Mouse (Mus musculus) liver, postnatal 0 days (tissue): ENCODE data around the gene Uhrf1. TPM values are rescaled to one million over a fixed set of nuclear protein-coding genes. Genes with fewer than 3 reads are reported as not detected.

ENCODE experiments used
- ATAC-seq: fragments of 200-750 bp; cut with Nextera tagmentation; 2 replicates; pipeline ENCODE4 v1.8.0; 2017; ENCODE audit warnings: mild to moderate bottlenecking, moderate library complexity
- DNase-seq: peaks from one replicate; pipeline ENCODE4 v3.0.0-alpha.2; 2016
- H3K27ac ChIP-seq: fragments of 300-500 bp; sonication (generic); 2 replicates; pipeline ENCODE4 v1.5.1; 2014; ENCODE audit warnings: antibody characterized with exemption, moderate library complexity, mild to moderate bottlenecking, low read depth
- H3K27me3 ChIP-seq: fragments of 300-500 bp; sonication (generic); 2 replicates; pipeline ENCODE4 v1.6.1; 2014; ENCODE audit warnings: low read length, control low read depth, mixed read lengths; ENCODE audit not compliant: insufficient read depth
- H3K36me3 ChIP-seq: fragments of 300-500 bp; sonication (generic); replicated peaks from 2 replicates; pipeline ENCODE4 v1.6.1; 2014; ENCODE audit warnings: mild to moderate bottlenecking, control low read depth, low read length, moderate library complexity, mixed read lengths; ENCODE audit not compliant: insufficient read depth
- H3K4me1 ChIP-seq: fragments of 300-500 bp; sonication (generic); 2 replicates; pipeline ENCODE4 v1.6.1; 2014; ENCODE audit warnings: antibody characterized with exemption, mild to moderate bottlenecking, control low read depth; ENCODE audit not compliant: insufficient read depth
- H3K4me2 ChIP-seq: fragments of 300-500 bp; sonication (generic); 2 replicates; pipeline ENCODE4 v1.6.1; 2014; ENCODE audit warnings: low read depth, mild to moderate bottlenecking, low read length, moderate library complexity, mixed read lengths
- H3K4me3 ChIP-seq: fragments of 300-500 bp; sonication (generic); 2 replicates; pipeline ENCODE4 v1.5.1; 2014; ENCODE audit warnings: low read depth, low read length
- H3K9ac ChIP-seq: fragments of 300-500 bp; sonication (generic); replicated peaks from 2 replicates; pipeline ENCODE4 v1.6.1; 2014; ENCODE audit warnings: mild to moderate bottlenecking, moderate library complexity
- H3K9me3 ChIP-seq: fragments of 300-500 bp; sonication (generic); 2 replicates; pipeline ENCODE4 v1.6.1; 2016; ENCODE audit warnings: mild to moderate bottlenecking, control low read depth, low read length, mixed read lengths
- CTCF ChIP-seq: sonication (generic); IDR thresholded peaks from 2 replicates; pipeline ENCODE4 v1.5.1; 2016; ENCODE audit warnings: antibody characterized with exemption, low read depth
- EP300 ChIP-seq: IDR thresholded peaks from 2 replicates; pipeline ENCODE4 v1.6.1; 2016; ENCODE audit warnings: antibody characterized with exemption, low read depth, mild to moderate bottlenecking
- whole genome bisulfite sequencing: fragments of 180-500 bp; shearing (Covaris S2); extraction: QIAGEN DNeasy Blood & Tissue Kit; methylation state at CpG from one replicate; pipeline ENCODE4 v1.1.7; 2014; ENCODE audit not compliant: insufficient replicate concordance; 5-methylcytosine and 5-hydroxymethylcytosine counted together
- polyA plus RNA-seq: library from polyadenylated mRNA; unstranded; fragments of >200 nt; fragmentation: Nextera tagmentation; extraction: Ambion mirVana; gene quantifications from 2 replicates; pipeline ENCODE4 v1.2.1, GENCODE M21; 2015

Gene Uhrf1
- polyA plus RNA-seq, 1 experiment from 2014 or later: 43.5 TPM

GRCm38 (mm10) chr17:56281193-56281592, 21.9 kb upstream of the Uhrf1 start:
- Histone ChIP-seq H3K4me1 (peaks cover 27% of the 10 kb centered on the region), H3K36me3 (peaks cover 59% of the 10 kb centered on the region), H3K4me2 (peak overlapping the region; percentile 3; the same call in 1 of the 2 replicates), H3K4me3 (no peak overlapping the region), H3K9ac (no peak overlapping the region), H3K27ac (no peak overlapping the region), H3K9me3 (no peaks in the 10 kb centered on the region), H3K27me3 (no peaks in the 10 kb centered on the region)
- 80% methylated on average over 12 of the region's 12 CpGs for WGBS
- no peak for DNase-seq
- no peak for ATAC-seq
- no peak for TF ChIP-seq EP300
- no peak for TF ChIP-seq CTCF

- H3K9ac ChIP-seq: no peak overlapping the region
- ATAC-seq (no peak), DNase-seq (no peak)
- 75% methylated on average over 4 of the region's 4 CpGs for WGBS
- no peaks in the 10 kb centered on the region for H3K9me3 ChIP-seq
- H3K36me3 ChIP-seq: peaks cover 64% of the 10 kb centered on the region
- H3K4me3 ChIP-seq: no peak overlapping the region
- H3K4me1 ChIP-seq: peaks cover 33% of the 10 kb centered on the region
- TF ChIP-seq CTCF (no peak), EP300 (no peak)
- no peak overlapping the region for H3K27ac ChIP-seq
- no peak overlapping the region for H3K4me2 ChIP-seq
- H3K27me3 ChIP-seq: no peaks in the 10 kb centered on the region
Measured at GRCm38 (mm10) chr17:56282802-56283201, 20.3 kb upstream of the Uhrf1 start.

GRCm38 (mm10) chr17:56283316-56283715, 19.8 kb upstream of the Uhrf1 start:
- H3K9me3 ChIP-seq: no peaks in the 10 kb centered on the region
- peaks cover 34% of the 10 kb centered on the region for H3K4me1 ChIP-seq
- TF ChIP-seq CTCF (no peak), EP300 (no peak)
- 71% methylated on average over 8 of the region's 8 CpGs for WGBS
- H3K27me3 ChIP-seq: no peaks in the 10 kb centered on the region
- H3K9ac ChIP-seq: no peak overlapping the region
- ATAC-seq (no peak), DNase-seq (no peak)
- H3K4me3 ChIP-seq: no peak overlapping the region
- H3K27ac ChIP-seq: no peak overlapping the region
- no peak overlapping the region for H3K4me2 ChIP-seq
- peaks cover 62% of the 10 kb centered on the region for H3K36me3 ChIP-seq

GRCm38 (mm10) chr17:56285995-56286394, 17.1 kb upstream of the Uhrf1 start:
- H3K27ac ChIP-seq: no peak overlapping the region
- WGBS: 92% methylated on average over 11 of the region's 11 CpGs
- TF ChIP-seq EP300: no peak
- TF ChIP-seq CTCF: no peak
- no peak overlapping the region for H3K4me3 ChIP-seq
- DNase-seq (no peak), ATAC-seq (no peak)
- no peak overlapping the region for H3K4me2 ChIP-seq
- peaks cover 43% of the 10 kb centered on the region for H3K36me3 ChIP-seq
- peaks cover 44% of the 10 kb centered on the region for H3K4me1 ChIP-seq
- H3K27me3 ChIP-seq: no peaks in the 10 kb centered on the region
- no peak overlapping the region for H3K9ac ChIP-seq
- H3K9me3 ChIP-seq: no peaks in the 10 kb centered on the region

- Histone ChIP-seq H3K9me3 (no peaks in the 10 kb centered on the region), H3K4me1 (peaks cover 51% of the 10 kb centered on the region), H3K27me3 (no peaks in the 10 kb centered on the region), H3K27ac (peak overlapping the region; percentile 93), H3K36me3 (peaks cover 33% of the 10 kb centered on the region), H3K9ac (peak overlapping the region; percentile 58), H3K4me2 (peak overlapping the region; percentile 62), H3K4me3 (0 out of 2 replicates have a peak overlapping the region, but pooled peaks have one; percentile 4)
- TF ChIP-seq EP300: no peak
- TF ChIP-seq CTCF: no peak
- DNase-seq (peak; percentile 82), ATAC-seq (peak; percentile 10; the same call in 1 of the 2 replicates)
- WGBS: 34% methylated on average over 3 of the region's 3 CpGs
Measured at GRCm38 (mm10) chr17:56287830-56288229, 15.3 kb upstream of the Uhrf1 start.

GRCm38 (mm10) chr17:56288866-56289265, 14.3 kb upstream of the Uhrf1 start:
- H3K4me1 ChIP-seq: peaks cover 52% of the 10 kb centered on the region
- 26% methylated on average over 3 of the region's 3 CpGs for WGBS
- H3K36me3 ChIP-seq: peaks cover 26% of the 10 kb centered on the region

More at GRCm38 (mm10) chr17:56288866-56289265, 14.3 kb upstream of the Uhrf1 start:
- peak overlapping the region; percentile 61 for H3K4me3 ChIP-seq
- TF ChIP-seq CTCF: no peak
- TF ChIP-seq EP300: no peak
- no peak overlapping the region; the same call in 1 of the 2 replicates for H3K9ac ChIP-seq
- H3K4me2 ChIP-seq: peak overlapping the region; percentile 86
- DNase-seq (no peak), ATAC-seq (no peak)
- peak overlapping the region; percentile 93 for H3K27ac ChIP-seq
- no peaks in the 10 kb centered on the region for H3K27me3 ChIP-seq
- no peaks in the 10 kb centered on the region for H3K9me3 ChIP-seq
